Mouse (Mus musculus): ENCODE measurements around the gene Rhobtb1. TPM values are rescaled to one million over a fixed set of nuclear protein-coding genes. Genes with fewer than 3 reads are reported as not detected.

Rhobtb1 gene
- total RNA-seq, 2 experiments from 2014 or later: 21.8 to 29.1 TPM

DNA sequence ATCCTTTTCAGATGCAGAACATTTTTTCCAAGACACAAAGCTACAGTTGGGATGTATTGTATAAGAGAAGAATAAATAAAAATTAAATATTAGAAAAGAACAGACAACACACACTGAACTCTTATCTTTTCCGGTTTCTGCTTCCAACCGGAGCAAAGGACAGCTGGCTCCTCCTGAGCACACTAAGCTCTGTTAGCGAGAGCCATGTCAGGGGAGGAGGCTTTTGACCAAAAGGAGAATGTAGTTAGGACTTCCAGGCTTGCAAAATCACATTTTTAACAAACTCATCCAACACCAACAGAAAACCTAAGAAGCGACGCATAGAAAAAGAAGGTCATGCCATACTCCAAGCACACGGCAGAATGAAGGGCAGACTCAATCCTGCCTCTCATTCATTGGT, 54.8 kb downstream of the Rhobtb1 start:
- no peak for TF ChIP-seq CTCF (IDR thresholded peaks at IDR 0.05)
- no peak overlapping the region for H3K27ac ChIP-seq
- DNase-seq: no peak
- intact Hi-C loops (cut with DNase I): no loop called here
- H3K4me3 ChIP-seq: no peak overlapping the region

DNA sequence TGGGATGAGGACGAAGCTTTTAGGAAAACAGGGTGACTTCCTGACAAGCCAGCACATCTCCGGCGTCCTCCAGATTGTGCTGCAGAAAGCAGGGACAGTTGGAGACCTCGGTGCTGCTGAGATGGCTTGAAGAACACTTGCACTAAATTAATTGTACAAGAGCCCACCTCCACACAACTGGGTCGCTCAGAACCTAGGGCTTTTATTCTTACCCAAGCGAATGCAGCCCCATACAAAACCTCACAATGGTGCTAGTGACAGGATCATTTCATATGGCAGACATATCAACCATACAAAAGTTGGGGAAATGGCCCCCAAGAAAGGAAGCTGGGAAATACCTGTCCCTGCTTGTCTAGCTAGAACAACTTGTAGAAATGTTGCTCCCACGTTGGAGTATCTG, 56.2 kb downstream of the Rhobtb1 start:
- intact Hi-C loops (cut with DNase I): no loop called here
- no peak for DNase-seq
- TF ChIP-seq CTCF (IDR thresholded peaks at IDR 0.05): no peak
- Histone ChIP-seq H3K4me3 (no peak overlapping the region), H3K27ac (peak overlapping the region; percentile 72)

DNA sequence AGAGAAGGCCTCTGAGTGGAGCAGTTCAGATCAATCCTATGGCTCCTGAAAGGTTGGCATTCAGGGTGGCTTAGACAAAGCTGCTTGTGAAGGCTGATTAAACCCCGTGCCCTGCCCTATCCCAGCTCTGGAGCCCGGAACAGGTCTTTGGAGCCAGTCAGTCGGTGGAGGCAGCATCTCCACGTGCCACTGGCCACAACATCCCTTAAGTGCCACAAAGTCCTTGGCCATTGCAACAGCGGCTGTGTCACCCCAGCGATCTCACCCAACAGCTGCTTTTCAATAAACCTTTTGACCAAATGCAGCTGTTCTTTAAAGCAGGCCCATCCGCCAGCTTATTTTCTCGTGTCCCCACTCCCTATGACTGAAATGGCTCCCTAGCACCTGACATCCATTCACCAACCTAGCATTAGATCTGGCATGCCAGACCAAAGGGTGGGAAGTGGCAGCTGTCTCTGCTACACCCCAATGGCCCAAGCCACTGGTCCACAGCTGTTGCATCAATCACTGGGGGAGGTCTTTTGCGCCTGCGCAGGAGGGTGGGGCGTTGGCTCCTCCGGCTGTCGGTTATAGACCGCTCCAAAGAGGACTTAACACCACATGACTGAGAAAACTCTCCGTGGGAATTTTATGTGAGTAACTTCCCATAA, 56.9 kb downstream of the Rhobtb1 start:
- 0 out of 2 replicates have a peak overlapping the region, but pooled peaks have one; percentile 15 for H3K4me3 ChIP-seq
- peak; percentile 81 for DNase-seq
- peak overlapping the region; percentile 72 for H3K27ac ChIP-seq
- intact Hi-C loops (cut with DNase I): no loop called here
- TF ChIP-seq CTCF (IDR thresholded peaks at IDR 0.05): no peak

DNA sequence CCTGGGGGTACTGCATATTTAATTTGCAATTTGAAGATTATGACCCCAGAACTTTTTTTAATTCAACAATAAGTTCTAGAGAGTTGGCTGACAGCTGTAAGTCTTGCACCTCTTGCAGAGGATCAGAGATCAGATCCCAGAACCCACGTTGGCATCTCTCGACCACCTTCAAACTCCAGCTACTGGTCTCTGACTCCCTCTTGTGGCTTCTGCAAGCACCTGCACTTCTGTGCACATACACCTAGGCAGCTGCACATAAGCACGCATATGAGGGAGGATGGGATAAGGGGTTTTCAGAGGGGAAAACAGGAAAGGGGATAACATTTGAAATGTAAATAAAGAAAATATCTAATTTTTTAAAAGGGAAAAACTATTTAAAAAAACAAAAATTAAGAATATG, 57.5 kb downstream of the Rhobtb1 start:
- peak; percentile 51 for TF ChIP-seq CTCF (IDR thresholded peaks at IDR 0.05)
- intact Hi-C loops (cut with DNase I): no loop called here
- Histone ChIP-seq H3K4me3 (no peak overlapping the region), H3K27ac (peak overlapping the region; percentile 72)
- DNase-seq: no peak

DNA sequence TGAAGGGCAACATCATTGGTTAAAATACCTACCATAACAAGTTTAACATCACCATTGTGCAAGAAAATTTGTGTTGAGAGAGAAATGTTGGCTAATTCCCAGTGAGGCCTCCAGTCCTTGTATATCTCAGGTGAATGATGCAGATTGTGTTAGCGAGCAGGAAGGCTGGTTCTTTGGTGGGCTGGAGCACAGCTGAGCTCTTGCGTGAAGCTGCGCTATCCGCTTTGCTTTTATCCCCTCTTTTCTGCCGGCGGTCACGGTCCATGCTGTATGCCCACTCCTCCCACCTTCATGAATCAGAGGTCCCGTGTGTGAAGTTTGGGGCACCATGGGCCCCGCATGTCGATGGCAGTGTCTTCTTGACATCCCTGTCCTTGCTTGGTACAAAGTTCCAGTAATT, 58.8 kb downstream of the Rhobtb1 start:
- no peak for TF ChIP-seq CTCF (IDR thresholded peaks at IDR 0.05)
- no peak overlapping the region for H3K4me3 ChIP-seq
- H3K27ac ChIP-seq: no peak overlapping the region
- DNase-seq: no peak
- intact Hi-C loops (cut with DNase I): loop anchor here (10.0 kb wide), 1 partner anchor 95 kb away; no protein-coding TSS in a partner anchor

DNA sequence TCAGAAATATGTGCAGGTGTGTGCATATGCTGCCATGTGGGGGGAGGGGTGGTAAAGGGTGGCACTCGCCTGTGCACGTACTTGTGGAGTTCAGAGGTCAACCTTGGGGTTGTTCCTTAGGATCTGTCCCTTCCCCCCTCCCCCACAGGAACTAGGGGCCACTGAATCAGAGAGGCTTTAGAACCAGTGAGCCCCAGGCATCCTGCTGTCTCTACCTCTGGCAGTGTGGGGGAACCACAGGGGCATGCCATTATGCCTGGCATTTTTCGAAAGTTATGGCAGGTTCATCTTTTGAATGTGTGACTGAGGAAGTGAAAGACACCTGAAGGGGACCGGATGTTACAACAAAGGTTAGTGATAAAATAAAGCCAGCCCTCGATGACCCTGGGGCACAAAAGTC, 59.4 kb downstream of the Rhobtb1 start:
- Histone ChIP-seq H3K27ac (peak overlapping the region; percentile 28), H3K4me3 (peak overlapping the region; percentile 92)
- no peak for TF ChIP-seq CTCF (IDR thresholded peaks at IDR 0.05)
- DNase-seq: no peak
- intact Hi-C loops (cut with DNase I): loop anchor here (10.0 kb wide), 1 partner anchor 94 kb away; no protein-coding TSS in a partner anchor

DNA sequence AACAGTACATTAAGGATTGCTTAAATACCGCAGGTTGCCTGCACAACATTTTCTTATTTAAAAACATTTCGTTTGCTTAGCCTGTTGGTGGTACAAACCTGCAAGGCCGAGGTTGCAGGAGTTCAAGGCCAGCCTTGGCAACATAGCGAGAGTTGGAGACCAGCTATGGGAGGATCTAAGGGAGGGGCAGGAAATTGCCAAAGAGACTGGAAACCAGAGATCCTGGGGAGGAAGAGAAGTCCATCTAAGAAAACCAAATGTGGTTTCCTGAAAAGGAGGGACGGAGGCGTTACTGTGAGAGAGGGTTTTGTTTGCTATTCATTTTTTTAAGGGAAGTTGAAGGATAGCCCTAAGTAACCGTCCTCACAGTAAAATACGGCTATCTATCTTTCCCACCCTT, 60.3 kb downstream of the Rhobtb1 start:
- intact Hi-C loops (cut with DNase I): loop anchor here (10.0 kb wide), 1 partner anchor 93 kb away; no protein-coding TSS in a partner anchor
- no peak for TF ChIP-seq CTCF (IDR thresholded peaks at IDR 0.05)
- peak overlapping the region; percentile 100 for H3K27ac ChIP-seq
- DNase-seq: peak; percentile 52
- peak overlapping the region; percentile 92 for H3K4me3 ChIP-seq

DNA sequence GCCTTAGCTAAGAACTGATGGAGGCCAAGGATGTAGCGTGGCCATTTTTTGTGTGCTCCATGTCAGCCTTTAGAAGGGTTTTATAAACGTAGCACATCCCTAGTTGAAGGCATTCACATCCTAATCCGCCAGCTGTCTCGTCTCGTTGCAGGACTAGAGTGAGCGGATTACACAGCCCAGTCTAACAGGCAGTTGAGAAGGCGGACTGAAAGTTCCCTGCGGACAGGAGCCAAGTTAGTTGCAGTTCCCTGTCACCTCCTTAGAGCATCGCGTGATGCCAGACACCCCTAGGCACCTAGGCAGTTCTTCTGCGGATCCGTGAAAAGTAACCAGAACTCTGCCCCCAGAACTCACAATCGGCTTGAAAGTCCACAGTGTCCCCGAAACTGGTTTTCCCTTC, 60.7 kb downstream of the Rhobtb1 start:
- no peak for TF ChIP-seq CTCF (IDR thresholded peaks at IDR 0.05)
- Histone ChIP-seq H3K27ac (peak overlapping the region; percentile 100), H3K4me3 (peak overlapping the region; percentile 92)
- intact Hi-C loops (cut with DNase I): loop anchor here (2.0 to 10.0 kb wide), 3 partner anchors 25 to 93 kb away; no protein-coding TSS in a partner anchor
- DNase-seq: peak; percentile 65

DNA sequence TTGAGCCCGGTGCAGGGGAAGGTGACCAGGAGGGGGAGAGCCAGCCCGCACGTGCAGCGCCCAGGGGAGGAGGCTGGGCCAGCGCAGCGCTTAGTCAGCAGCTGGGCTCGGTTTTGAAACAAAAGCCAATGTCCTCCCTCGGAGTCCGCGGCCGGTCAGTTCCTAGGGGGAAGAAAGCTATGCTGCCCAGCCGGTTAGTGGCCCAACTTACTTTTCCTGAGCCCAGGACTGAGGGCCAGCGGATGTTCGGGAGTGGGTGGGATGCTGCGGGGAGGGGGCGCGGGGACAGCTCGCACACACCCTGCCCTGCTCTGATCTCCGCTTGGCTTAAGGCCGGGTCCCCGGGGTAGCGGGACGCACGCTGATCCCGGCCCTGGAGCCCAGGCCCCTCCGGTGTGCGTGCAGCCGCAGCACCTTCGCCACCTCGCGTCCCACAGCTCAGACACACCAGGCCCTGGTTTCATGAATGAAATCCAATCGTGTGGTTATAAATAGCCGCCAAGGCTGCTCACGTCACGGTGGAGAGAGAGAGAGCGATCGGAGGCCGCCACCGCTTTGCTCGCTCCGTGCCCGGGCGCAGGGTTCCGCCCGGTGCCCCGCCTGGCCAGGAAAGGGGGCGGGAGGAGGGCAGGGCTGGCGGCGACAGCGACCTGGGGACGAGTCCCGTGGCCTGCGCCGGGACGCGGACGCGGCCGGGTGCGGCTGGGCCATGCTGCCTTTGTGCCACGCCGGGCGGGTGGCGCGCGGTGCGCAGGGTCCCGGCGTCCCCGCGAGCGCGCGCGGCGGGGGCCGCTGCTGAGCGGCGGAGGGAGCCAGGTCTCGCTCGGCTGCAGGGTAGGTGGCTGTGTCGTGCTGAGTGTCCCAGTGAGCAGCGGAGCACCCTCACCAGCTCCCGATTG, 61.6 kb downstream of the Rhobtb1 start, which contains the start of gene A930033H14Rik:
TSS of gene A930033H14Rik (minus strand) at position 557 of the 899 bp plus-strand sequence.
- Histone ChIP-seq H3K27ac (peak within 1 kb of the TSS; percentile 100), H3K4me3 (peak within 1 kb of the TSS; percentile 92)
- no peak for TF ChIP-seq CTCF (IDR thresholded peaks at IDR 0.05)
- DNase-seq: peak; percentile 96
- intact Hi-C loops (cut with DNase I): loop anchor here (2.0 to 10.0 kb wide), 3 partner anchors 26 to 92 kb away; no protein-coding TSS in a partner anchor

DNA sequence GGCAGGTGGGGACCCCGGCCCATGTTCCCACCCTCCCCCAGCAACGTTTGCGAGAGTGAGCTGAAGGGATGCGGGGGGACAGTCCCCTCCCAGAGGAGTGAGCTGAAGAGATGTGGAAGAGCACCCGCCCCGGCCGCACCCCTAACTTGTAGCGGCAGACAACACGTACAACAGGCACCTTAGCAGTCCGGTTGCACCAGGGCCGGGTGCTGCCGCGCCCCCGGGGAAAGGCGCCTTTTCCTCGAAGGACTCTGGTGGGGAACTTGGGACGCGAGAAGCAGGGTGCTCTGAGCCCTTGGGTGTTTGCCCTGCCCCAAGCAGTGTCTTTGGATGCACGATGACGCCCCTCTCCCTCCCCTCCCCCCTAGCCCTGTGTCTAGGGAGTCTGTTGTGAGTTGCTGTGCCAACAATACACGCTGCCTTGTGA, 62.2 kb downstream of the Rhobtb1 start:
- H3K27ac ChIP-seq: peak overlapping the region; percentile 100
- DNase-seq: no peak
- TF ChIP-seq CTCF (IDR thresholded peaks at IDR 0.05): no peak
- H3K4me3 ChIP-seq: peak overlapping the region; percentile 92
- intact Hi-C loops (cut with DNase I): loop anchor here (2.0 to 10.0 kb wide), 3 partner anchors 27 to 91 kb away; no protein-coding TSS in a partner anchor

DNA sequence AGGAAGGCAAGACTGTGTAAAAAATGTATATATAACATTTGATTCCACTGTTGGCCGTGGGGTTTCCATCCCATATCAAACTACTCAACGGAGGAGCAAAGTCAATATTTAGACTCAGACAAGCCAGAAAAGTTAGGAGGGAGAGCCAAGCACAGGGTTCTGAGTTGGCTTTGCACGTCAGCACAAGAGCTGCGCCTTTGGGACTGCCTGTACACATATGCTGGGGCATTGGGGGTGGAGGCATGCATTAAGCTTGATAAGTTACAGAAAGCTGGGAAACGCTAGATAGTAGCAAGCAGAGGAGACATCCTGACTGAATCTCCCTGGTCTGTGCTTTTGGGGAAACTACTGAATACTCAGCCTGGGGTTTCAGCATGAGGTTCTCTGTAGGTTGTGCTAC, 62.8 kb downstream of the Rhobtb1 start:
- H3K27ac ChIP-seq: peak overlapping the region; percentile 100
- DNase-seq: peak; percentile 23
- intact Hi-C loops (cut with DNase I): loop anchor here (2.0 to 10.0 kb wide), 3 partner anchors 27 to 91 kb away; no protein-coding TSS in a partner anchor
- TF ChIP-seq CTCF (IDR thresholded peaks at IDR 0.05): no peak
- peak overlapping the region; percentile 92 for H3K4me3 ChIP-seq

DNA sequence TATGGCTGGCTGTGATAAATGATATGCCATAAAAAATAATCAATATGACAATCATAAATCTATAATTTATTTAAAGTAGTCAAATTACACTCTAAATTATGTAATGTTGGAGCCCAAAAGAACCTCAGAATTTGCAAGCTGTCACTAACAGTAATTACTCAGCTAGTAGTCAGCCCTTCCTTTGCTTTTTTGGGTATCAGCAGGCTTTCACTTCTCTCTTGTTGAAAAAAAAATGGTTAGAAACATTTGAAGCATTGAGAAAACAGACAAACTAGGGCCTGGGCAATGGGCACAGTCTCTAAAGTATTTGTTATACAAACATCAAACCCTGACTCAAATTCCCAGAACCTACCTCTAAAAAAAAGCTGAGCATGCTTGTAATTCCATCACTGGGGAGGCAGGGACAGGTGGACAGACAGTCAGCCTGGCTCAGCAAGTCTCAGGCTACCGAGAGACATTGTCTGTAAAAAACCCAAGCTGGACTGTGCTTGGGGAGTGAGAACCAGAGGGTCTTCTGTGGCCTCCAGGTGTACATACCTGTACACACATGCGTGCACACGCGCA, 66.0 kb downstream of the Rhobtb1 start:
- no peak for DNase-seq
- Histone ChIP-seq H3K4me3 (no peak overlapping the region), H3K27ac (peak overlapping the region; percentile 79)
- intact Hi-C loops (cut with DNase I): loop anchor here (10.0 kb wide), 1 partner anchor 88 kb away; no protein-coding TSS in a partner anchor
- no peak for TF ChIP-seq CTCF (IDR thresholded peaks at IDR 0.05)
